ENCODE assay signal across 21 mouse cellular contexts in genomic region chrX:130452488-130452823, GRCm38 (mm10).
A peak's percentile ranks its signal among the peaks of the same experiment; 100 is the strongest.
DNase-seq lines count a peak whose midpoint lies in the region; ATAC-seq and TF ChIP-seq lines count a peak whose summit lies in the region.
"Had no signal": no experiment of that assay in that cellular context is flagged by ENCODE, and none has a peak within 500 bp of the region (broad histone marks: within the 10 kb centered on the region; RNA-seq: fewer than 3 reads in every experiment).

No protein-coding gene starts in this region.

- no peaks in the 10 kb centered on the region for H3K9me3 ChIP-seq in forebrain, embryonic 11.5 days (ENCODE audit: control insufficient read depth, low read length)
- H3K9me3 ChIP-seq in forebrain, embryonic 10.5 days = no peaks in the 10 kb centered on the region
- H3K9me3 ChIP-seq in forebrain, embryonic 14.5 days (replicated peaks; ENCODE audit: control insufficient read depth, low read length) = no peaks in the 10 kb centered on the region
- H3K9me3 ChIP-seq in forebrain, postnatal 0 days (ENCODE audit: low read length) = no peaks in the 10 kb centered on the region
- H3K9me3 ChIP-seq: heart, embryonic 10.5 days; heart, embryonic 13.5 days; hindbrain, embryonic 13.5 days had no signal

- no peak overlapping the region for H3K4me2 ChIP-seq in forebrain, embryonic 11.5 days (ENCODE audit: low read depth, low read length, severe bottlenecking)
- H3K4me2 ChIP-seq in forebrain, embryonic 14.5 days (ENCODE audit: low read length) = no peak overlapping the region
- no peak overlapping the region for H3K4me2 ChIP-seq in forebrain, postnatal 0 days (ENCODE audit: low read depth)
- H3K4me2 ChIP-seq: heart, embryonic 13.5 days; hindbrain, embryonic 13.5 days had no signal

- intact Hi-C loops in heart, postnatal 14 days (cut with DNase I) = no loop called here

- WGBS in forebrain, embryonic 11.5 days = 76% methylated on average over 4 of the region's 4 CpGs
- WGBS in forebrain, embryonic 10.5 days = 93% methylated on average over 4 of the region's 4 CpGs
- 42% methylated on average over 4 of the region's 4 CpGs for WGBS in forebrain, embryonic 14.5 days
- WGBS in forebrain, postnatal 0 days = 54% methylated on average over 4 of the region's 4 CpGs

- H3K36me3 ChIP-seq in forebrain, embryonic 11.5 days (ENCODE audit: control insufficient read depth, insufficient read depth, low read length) = no peaks in the 10 kb centered on the region
- H3K36me3 ChIP-seq in forebrain, embryonic 10.5 days (replicated peaks) = no peaks in the 10 kb centered on the region
- H3K36me3 ChIP-seq in forebrain, embryonic 14.5 days (ENCODE audit: control insufficient read depth, insufficient read depth, low read length) = no peaks in the 10 kb centered on the region
- no peaks in the 10 kb centered on the region for H3K36me3 ChIP-seq in forebrain, postnatal 0 days (ENCODE audit: insufficient read depth)
- H3K36me3 ChIP-seq: heart, embryonic 10.5 days; heart, embryonic 13.5 days; hindbrain, embryonic 13.5 days had no signal

- ATAC-seq in forebrain, embryonic 11.5 days (replicated peaks; ENCODE audit: low FRiP score) = peak; percentile 21; the same call in 1 of the 2 replicates
- ATAC-seq in forebrain, embryonic 14.5 days = peak; percentile 87
- no peak for ATAC-seq in forebrain, postnatal 0 days
- ATAC-seq: activated CD4-positive, CD25-positive, alpha-beta regulatory T cell, adult 4 months; hindbrain, embryonic 16.5 days; inflammation-experienced regulatory T-cells, adult 6 months; intestine, embryonic 16.5 days had no signal

- no peak overlapping the region for H3K9ac ChIP-seq in forebrain, embryonic 11.5 days (ENCODE audit: low read length)
- H3K9ac ChIP-seq in forebrain, embryonic 14.5 days (ENCODE audit: low read length) = no peak overlapping the region
- no peak overlapping the region for H3K9ac ChIP-seq in forebrain, postnatal 0 days
- H3K9ac ChIP-seq: heart, embryonic 13.5 days; hindbrain, embryonic 13.5 days had no signal

- no peak for DNase-seq in forebrain, embryonic 11.5 days (ENCODE audit: low spot score)
- no peak for DNase-seq in forebrain, embryonic 10.5 days (ENCODE audit: extremely low spot score, low spot score)
- DNase-seq in brain, embryonic 14.5 days (ENCODE audit: low read depth) = peak; percentile 69
- DNase-seq in forebrain, embryonic 14.5 days (ENCODE audit: low spot score) = peak; percentile 49
- DNase-seq in forebrain, postnatal 0 days = peak; percentile 5
- DNase-seq in heart, postnatal 14 days = no peak
- DNase-seq in ovary, postnatal 36 days (ENCODE audit: low spot score) = no peak
- DNase-seq: adrenal gland, adult 8-10 months; adrenal gland, postnatal 25 days; cerebellum, adult 18-20 months; cerebellum, adult 9-10 months; cerebellum, postnatal 14 days; gastrocnemius, postnatal 25 days; heart, adult 2 months had no signal

- no peaks in the 10 kb centered on the region for H3K27me3 ChIP-seq in forebrain, embryonic 11.5 days (ENCODE audit: control insufficient read depth, insufficient read depth, low read length)
- H3K27me3 ChIP-seq in forebrain, embryonic 10.5 days (ENCODE audit: poor library complexity, severe bottlenecking) = peaks cover 18% of the 10 kb centered on the region
- no peaks in the 10 kb centered on the region for H3K27me3 ChIP-seq in forebrain, embryonic 14.5 days (replicated peaks; ENCODE audit: control insufficient read depth, insufficient read depth, low read length)
- H3K27me3 ChIP-seq in forebrain, postnatal 0 days (ENCODE audit: insufficient read depth, low read length) = no peaks in the 10 kb centered on the region
- H3K27me3 ChIP-seq: heart, embryonic 13.5 days had no signal

- H3K27ac ChIP-seq in forebrain, embryonic 11.5 days (ENCODE audit: low read depth, low read length) = no peak overlapping the region
- no peak overlapping the region for H3K27ac ChIP-seq in forebrain, embryonic 10.5 days
- H3K27ac ChIP-seq in forebrain, embryonic 14.5 days (ENCODE audit: low read depth, low read length) = no peak overlapping the region
- H3K27ac ChIP-seq in forebrain, postnatal 0 days (ENCODE audit: low read depth, low read length) = no peak overlapping the region
- H3K27ac ChIP-seq: heart, adult 2 months; heart, embryonic 10.5 days; heart, embryonic 13.5 days; hindbrain, embryonic 13.5 days had no signal

- TF ChIP-seq POLR2A in brain, embryonic 14.5 days (IDR thresholded peaks at IDR 0.05; ENCODE audit: borderline replicate concordance, extremely low read depth, insufficient read depth, insufficient read length, poor library complexity, severe bottlenecking) = no peak

- no peaks in the 10 kb centered on the region for H3K4me1 ChIP-seq in forebrain, embryonic 11.5 days (replicated peaks; ENCODE audit: control insufficient read depth, insufficient read depth, low read length)
- no peaks in the 10 kb centered on the region for H3K4me1 ChIP-seq in forebrain, embryonic 10.5 days
- no peaks in the 10 kb centered on the region for H3K4me1 ChIP-seq in forebrain, embryonic 14.5 days (ENCODE audit: control insufficient read depth, insufficient read depth, low read length)
- H3K4me1 ChIP-seq in forebrain, postnatal 0 days (ENCODE audit: insufficient read depth) = no peaks in the 10 kb centered on the region
- H3K4me1 ChIP-seq: heart, embryonic 10.5 days; heart, embryonic 13.5 days; hindbrain, embryonic 13.5 days had no signal

- H3K4me3 ChIP-seq in forebrain, embryonic 11.5 days (ENCODE audit: low read depth, low read length) = no peak overlapping the region
- H3K4me3 ChIP-seq in forebrain, embryonic 10.5 days = no peak overlapping the region
- H3K4me3 ChIP-seq in forebrain, embryonic 14.5 days (ENCODE audit: low read depth, low read length) = no peak overlapping the region
- H3K4me3 ChIP-seq in forebrain, postnatal 0 days (ENCODE audit: low read depth, low read length) = no peak overlapping the region
- H3K4me3 ChIP-seq: heart, adult 2 months; heart, embryonic 10.5 days; heart, embryonic 13.5 days; hindbrain, embryonic 13.5 days had no signal

- TF ChIP-seq CTCF in brain, embryonic 14.5 days (IDR thresholded peaks at IDR 0.05; ENCODE audit: borderline replicate concordance, extremely low read depth, insufficient read depth, insufficient read length) = no peak
- TF ChIP-seq CTCF in forebrain, postnatal 0 days (IDR thresholded peaks at IDR 0.05; ENCODE audit: low read depth) = no peak

Comparison
In these comparisons a context has a peak if more than half of its experiments do, and no peak if none do; other contexts are left out.
1. DNase-seq: peak in brain, embryonic 14.5 days (single experiment), forebrain, embryonic 14.5 days (single experiment) and forebrain, postnatal 0 days (single experiment); none in forebrain, embryonic 11.5 days (single experiment), forebrain, embryonic 10.5 days (single experiment), heart, postnatal 14 days (0 of 2) and ovary, postnatal 36 days (single experiment).